Mouse (Mus musculus) kidney, postnatal 0 days (tissue): ENCODE results near the gene Ms4a6d. TPM values are rescaled to one million over a fixed set of nuclear protein-coding genes. Genes with fewer than 3 reads are reported as not detected.

ENCODE experiments used
- ATAC-seq: fragments of 200-750 bp; cut with Nextera tagmentation; replicated peaks from 2 replicates; pipeline ENCODE4 v1.8.0; 2017; ENCODE audit warnings: low read depth, moderate number of reproducible peaks, moderate TSS enrichment, moderate library complexity; ENCODE audit not compliant: low FRiP score
- DNase-seq: peaks from one replicate; pipeline ENCODE4 v3.0.0-alpha.2; 2016; ENCODE audit warnings: low spot score
- H3K27ac ChIP-seq: fragments of 300-500 bp; sonication (generic); 2 replicates; pipeline ENCODE4 v1.5.1; 2014; ENCODE audit warnings: mild to moderate bottlenecking
- H3K27me3 ChIP-seq: fragments of 300-500 bp; sonication (generic); 2 replicates; pipeline ENCODE4 v1.6.1; 2014; ENCODE audit warnings: low read length, mixed read lengths; ENCODE audit not compliant: insufficient read depth
- H3K36me3 ChIP-seq: fragments of 300-500 bp; sonication (generic); 2 replicates; pipeline ENCODE4 v1.6.1; 2014; ENCODE audit warnings: low read length, mixed read lengths; ENCODE audit not compliant: insufficient read depth
- H3K4me1 ChIP-seq: fragments of 300-500 bp; sonication (generic); replicated peaks from 2 replicates; pipeline ENCODE4 v1.6.1; 2014; ENCODE audit warnings: antibody characterized with exemption, low read length, mixed read lengths; ENCODE audit not compliant: insufficient read depth
- H3K4me2 ChIP-seq: fragments of 300-500 bp; sonication (generic); 2 replicates; pipeline ENCODE4 v1.6.1; 2014; ENCODE audit warnings: mild to moderate bottlenecking, low read length, moderate library complexity, mixed read lengths
- H3K4me3 ChIP-seq: fragments of 300-500 bp; sonication (generic); replicated peaks from 2 replicates; pipeline ENCODE4 v1.5.1; 2014; ENCODE audit warnings: low read depth, low read length
- H3K9ac ChIP-seq: fragments of 300-500 bp; sonication (generic); 2 replicates; pipeline ENCODE4 v1.6.1; 2014; ENCODE audit warnings: low read depth, low read length
- H3K9me3 ChIP-seq: fragments of 300-500 bp; sonication (generic); replicated peaks from 2 replicates; pipeline ENCODE4 v1.6.1; 2016; ENCODE audit warnings: low read length, inconsistent platforms, mixed read lengths
- CTCF ChIP-seq: IDR thresholded peaks from 2 replicates; pipeline ENCODE4 v1.5.1; 2016; ENCODE audit warnings: antibody characterized with exemption, low read depth, mild to moderate bottlenecking, moderate library complexity
- WGBS: fragments of 180-500 bp; shearing (Covaris S2); extraction: QIAGEN DNeasy Blood & Tissue Kit; methylation state at CpG from one replicate; pipeline ENCODE4 v1.1.7; 2014; 5-methylcytosine and 5-hydroxymethylcytosine counted together
- polyA plus RNA-seq: library from polyadenylated mRNA; unstranded; fragments of >200 nt; fragmentation: Nextera tagmentation; extraction: Ambion mirVana; gene quantifications from 2 replicates; pipeline ENCODE4 v1.2.1, GENCODE M21; 2015

The Ms4a6d gene
- polyA plus RNA-seq, 1 experiment from 2014 or later, result 8.0 TPM

GRCm38 (mm10) chr19:11613084-11613483 is 8.4 kb upstream of the Ms4a6d start:
- DNase-seq (no peak), ATAC-seq (no peak)
- WGBS, result 100% methylated on average over 1 of the region's 1 CpGs

GRCm38 (mm10) chr19:11612293-11612692 is 7.6 kb upstream of the Ms4a6d start:
- Histone ChIP-seq H3K4me1 (no peaks in the 10 kb centered on the region), H3K9me3 (no peaks in the 10 kb centered on the region), H3K27ac (no peak overlapping the region), H3K4me2 (no peak overlapping the region), H3K36me3 (no peaks in the 10 kb centered on the region), H3K27me3 (no peaks in the 10 kb centered on the region), H3K9ac (no peak overlapping the region), H3K4me3 (no peak overlapping the region)
- no peak for TF ChIP-seq CTCF
- ATAC-seq (no peak; the same call in 1 of the 2 replicates), DNase-seq (no peak)
- WGBS, result 29% methylated on average over 2 of the region's 2 CpGs

More at GRCm38 (mm10) chr19:11613084-11613483, 8.4 kb upstream of the Ms4a6d start:
- Histone ChIP-seq H3K27me3 (no peaks in the 10 kb centered on the region), H3K4me3 (no peak overlapping the region), H3K27ac (no peak overlapping the region), H3K9ac (no peak overlapping the region), H3K9me3 (no peaks in the 10 kb centered on the region), H3K36me3 (no peaks in the 10 kb centered on the region), H3K4me2 (no peak overlapping the region), H3K4me1 (no peaks in the 10 kb centered on the region)
- no peak for TF ChIP-seq CTCF

GRCm38 (mm10) chr19:11611541-11611945 is 6.9 kb upstream of the Ms4a6d start:
- H3K27ac ChIP-seq, result no peak overlapping the region

GRCm38 (mm10) chr19:11608172-11608571 is 3.5 kb upstream of the Ms4a6d start:
- no peak overlapping the region for H3K27ac ChIP-seq
- DNase-seq, result peak; percentile 71
- H3K36me3 ChIP-seq, result no peaks in the 10 kb centered on the region
- no peak for ATAC-seq
- no peak overlapping the region for H3K9ac ChIP-seq
- no peak overlapping the region for H3K4me3 ChIP-seq
- no peaks in the 10 kb centered on the region for H3K9me3 ChIP-seq
- H3K27me3 ChIP-seq, result no peaks in the 10 kb centered on the region
- H3K4me2 ChIP-seq, result no peak overlapping the region
- TF ChIP-seq CTCF, result peak; percentile 80
- no peaks in the 10 kb centered on the region for H3K4me1 ChIP-seq
- 10% methylated on average over 1 of the region's 1 CpGs for WGBS

More at GRCm38 (mm10) chr19:11611541-11611945, 6.9 kb upstream of the Ms4a6d start:
- H3K4me3 ChIP-seq, result no peak overlapping the region
- no peak overlapping the region for H3K4me2 ChIP-seq
- ATAC-seq (0 out of 2 replicates have a peak, but pooled peaks have one; percentile 54), DNase-seq (peak; percentile 87)
- TF ChIP-seq CTCF, result peak; percentile 72
- no peaks in the 10 kb centered on the region for H3K27me3 ChIP-seq
- no peaks in the 10 kb centered on the region for H3K4me1 ChIP-seq
- WGBS, result 15% methylated on average over 6 of the region's 6 CpGs
- H3K36me3 ChIP-seq, result no peaks in the 10 kb centered on the region
- H3K9me3 ChIP-seq, result no peaks in the 10 kb centered on the region
- no peak overlapping the region for H3K9ac ChIP-seq

- ATAC-seq, result no peak; the same call in 1 of the 2 replicates
These were observed 2.6 kb downstream of the Ms4a6d start for GRCm38 (mm10) chr19:11602026-11602425.

GRCm38 (mm10) chr19:11601349-11601748 is 3.3 kb downstream of the Ms4a6d start:
- Histone ChIP-seq H3K4me1 (no peaks in the 10 kb centered on the region), H3K4me3 (no peak overlapping the region), H3K27me3 (no peaks in the 10 kb centered on the region), H3K9me3 (no peaks in the 10 kb centered on the region), H3K36me3 (no peaks in the 10 kb centered on the region), H3K4me2 (no peak overlapping the region), H3K9ac (no peak overlapping the region), H3K27ac (no peak overlapping the region)
- no peak for TF ChIP-seq CTCF
- ATAC-seq (no peak), DNase-seq (no peak)
- WGBS, result 84% methylated on average over 3 of the region's 3 CpGs

More at GRCm38 (mm10) chr19:11602026-11602425, 2.6 kb downstream of the Ms4a6d start:
- WGBS, result 88% methylated on average over 2 of the region's 2 CpGs
- Histone ChIP-seq H3K4me3 (no peak overlapping the region), H3K9me3 (no peaks in the 10 kb centered on the region), H3K4me2 (no peak overlapping the region), H3K9ac (no peak overlapping the region), H3K4me1 (no peaks in the 10 kb centered on the region), H3K27ac (no peak overlapping the region), H3K36me3 (no peaks in the 10 kb centered on the region), H3K27me3 (no peaks in the 10 kb centered on the region)
- TF ChIP-seq CTCF, result peak; percentile 73
- peak; percentile 68 for DNase-seq
